15 mouse cellular contexts compared by ENCODE assay signal in the genomic region with DNA sequence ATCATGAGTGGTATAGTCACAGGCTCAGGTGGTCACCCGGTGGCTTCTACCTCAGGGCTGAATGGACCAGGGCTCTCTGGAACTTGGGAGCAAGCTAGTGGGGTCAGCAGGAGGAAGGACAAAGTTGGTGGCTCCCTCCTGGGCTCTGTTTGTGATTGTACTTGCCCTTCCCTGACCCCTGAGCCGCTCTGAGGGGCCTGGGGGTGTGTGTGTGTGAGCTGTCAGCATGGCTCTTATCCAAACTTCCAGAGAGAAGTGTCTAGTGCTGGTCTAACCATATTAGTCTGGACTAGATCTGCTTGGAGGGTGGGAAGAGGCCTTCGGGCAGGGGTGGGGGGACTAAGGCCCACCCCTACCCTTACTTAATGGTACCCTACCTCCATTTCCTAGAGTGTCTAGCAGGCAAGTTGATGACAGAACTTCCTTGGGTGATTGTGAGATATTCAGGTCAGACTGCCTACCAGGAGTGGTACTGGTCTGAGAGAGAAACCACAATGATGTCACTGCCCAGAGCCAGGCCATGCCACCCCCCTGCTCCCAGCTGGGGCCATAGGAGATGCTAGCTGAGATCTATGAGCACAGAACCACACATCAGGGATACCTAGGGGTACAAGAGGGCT. TPM values are rescaled to one million over a fixed set of nuclear protein-coding genes. Genes with fewer than 3 reads are reported as not detected.
"Had no signal": no experiment of that assay in that cellular context is flagged by ENCODE, and none has a peak within 500 bp of the region (broad histone marks: within the 10 kb centered on the region; RNA-seq: fewer than 3 reads in every experiment).

No protein-coding gene starts in this region.

- H3K4me2 ChIP-seq: limb, embryonic 12.5 days; neural tube, embryonic 15.5 days had no signal

- DNase-seq: kidney, postnatal 4 days; liver; lung, adult 2 months; lung, postnatal 36 days; midbrain, embryonic 14.5 days; right cerebral cortex, adult 18-20 months; right cerebral cortex, postnatal 25 days; thymus, postnatal 14 days had no signal

- H3K4me1 ChIP-seq: limb, embryonic 12.5 days; neural tube, embryonic 15.5 days had no signal

- H3K4me3 ChIP-seq: layer of hippocampus, adult 2 months; limb, embryonic 12.5 days; myocyte; neural tube, embryonic 15.5 days had no signal

- H3K9ac ChIP-seq: limb, embryonic 12.5 days; liver, embryonic 14.5 days; neural tube, embryonic 15.5 days had no signal

- ATAC-seq: lung, postnatal 0 days had no signal

- H3K27me3 ChIP-seq: limb, embryonic 12.5 days; neural tube, embryonic 15.5 days had no signal

- H3K9me3 ChIP-seq: limb, embryonic 12.5 days; neural tube, embryonic 15.5 days had no signal

- H3K27ac ChIP-seq: layer of hippocampus, adult 2 months; limb, embryonic 12.5 days; liver, embryonic 14.5 days; neural tube, embryonic 15.5 days had no signal

RNA-seq across cellular contexts. Expression of a gene that starts 44.1 kb away (rescaled TPM):
- total RNA-seq: megakaryocyte progenitor cell, adult 5-6 weeks had no signal
- polyA plus RNA-seq: liver, embryonic 14.5 days; lung, adult 2 months had no signal
